ENCODE assay signal across 15 mouse cellular contexts in genomic region chr3:101917665-101918064, GRCm38 (mm10). TPM values are rescaled to one million over a fixed set of nuclear protein-coding genes. Genes with fewer than 3 reads are reported as not detected.
DNase-seq lines count a peak whose midpoint lies in the region; ATAC-seq lines count a peak whose summit lies in the region.
"Had no signal": no experiment of that assay in that cellular context is flagged by ENCODE, and none has a peak within 500 bp of the region (broad histone marks: within the 10 kb centered on the region; RNA-seq: fewer than 3 reads in every experiment).

No protein-coding gene starts in this region.

- intact Hi-C loops in heart, postnatal 25 days (cut with DNase I), result no loop called here

- H3K27me3 ChIP-seq in neural tube, embryonic 13.5 days, result no peaks in the 10 kb centered on the region
- H3K27me3 ChIP-seq in neural tube, embryonic 15.5 days (replicated peaks), result no peaks in the 10 kb centered on the region
- no peaks in the 10 kb centered on the region for H3K27me3 ChIP-seq in midbrain, embryonic 16.5 days (ENCODE audit: control insufficient read depth, insufficient read depth, low read depth, low read length)
- H3K27me3 ChIP-seq: heart, embryonic 13.5 days; limb, embryonic 12.5 days had no signal

- peaks cover 24% of the 10 kb centered on the region for H3K36me3 ChIP-seq in neural tube, embryonic 13.5 days
- H3K36me3 ChIP-seq in neural tube, embryonic 15.5 days, result peaks cover 11% of the 10 kb centered on the region
- peaks cover 9% of the 10 kb centered on the region; the same call in 1 of the 2 replicates for H3K36me3 ChIP-seq in midbrain, embryonic 16.5 days (ENCODE audit: control insufficient read depth, insufficient read depth, low read length)
- H3K36me3 ChIP-seq: G1E had no signal

- H3K9me3 ChIP-seq in neural tube, embryonic 13.5 days, result no peaks in the 10 kb centered on the region
- no peaks in the 10 kb centered on the region for H3K9me3 ChIP-seq in neural tube, embryonic 15.5 days (replicated peaks)
- H3K9me3 ChIP-seq in midbrain, embryonic 16.5 days (replicated peaks; ENCODE audit: control insufficient read depth, low read length, poor library complexity, severe bottlenecking), result no peaks in the 10 kb centered on the region
- H3K9me3 ChIP-seq: G1E; heart, embryonic 13.5 days; limb, embryonic 12.5 days; liver, embryonic 15.5 days had no signal

- peaks cover 47% of the 10 kb centered on the region for H3K4me1 ChIP-seq in neural tube, embryonic 13.5 days (replicated peaks)
- H3K4me1 ChIP-seq in neural tube, embryonic 15.5 days, result peaks cover 23% of the 10 kb centered on the region
- H3K4me1 ChIP-seq in midbrain, embryonic 16.5 days (ENCODE audit: control insufficient read depth, insufficient read depth, low read length), result peaks cover 12% of the 10 kb centered on the region

- no peak overlapping the region for H3K4me3 ChIP-seq in neural tube, embryonic 13.5 days
- H3K4me3 ChIP-seq in neural tube, embryonic 15.5 days (replicated peaks), result no peak overlapping the region
- H3K4me3 ChIP-seq in midbrain, embryonic 16.5 days (ENCODE audit: low read depth, low read length), result no peak overlapping the region
- H3K4me3 ChIP-seq: heart, embryonic 13.5 days; limb, embryonic 12.5 days; liver, embryonic 15.5 days had no signal

- H3K27ac ChIP-seq in neural tube, embryonic 13.5 days (replicated peaks), result peak overlapping the region; percentile 20
- no peak overlapping the region for H3K27ac ChIP-seq in neural tube, embryonic 15.5 days (replicated peaks)
- peak overlapping the region; percentile 17; the same call in 1 of the 2 replicates for H3K27ac ChIP-seq in midbrain, embryonic 16.5 days (ENCODE audit: low read length)
- H3K27ac ChIP-seq: heart, embryonic 13.5 days; limb, embryonic 12.5 days; liver, embryonic 15.5 days had no signal

- 23% methylated on average over 3 of the region's 3 CpGs for WGBS in neural tube, embryonic 13.5 days
- 20% methylated on average over 3 of the region's 3 CpGs for WGBS in neural tube, embryonic 15.5 days
- WGBS in midbrain, embryonic 16.5 days, result 26% methylated on average over 3 of the region's 3 CpGs

- H3K9ac ChIP-seq in neural tube, embryonic 13.5 days, result no peak overlapping the region
- H3K9ac ChIP-seq in neural tube, embryonic 15.5 days (replicated peaks), result no peak overlapping the region
- H3K9ac ChIP-seq in midbrain, embryonic 16.5 days (ENCODE audit: low read depth, low read length), result no peak overlapping the region
- H3K9ac ChIP-seq: heart, embryonic 13.5 days; limb, embryonic 12.5 days; liver, embryonic 15.5 days had no signal

- peak; percentile 67 for DNase-seq in brain, adult 2 months (ENCODE audit: low read depth, low spot score)
- DNase-seq in kidney, adult 9 months, result no peak
- DNase-seq in heart, postnatal 25 days (ENCODE audit: low spot score), result no peak
- DNase-seq: cerebellum, adult 8-10 months; gastrocnemius, postnatal 25 days; kidney, postnatal 10 days; thymus, adult 18-20 months had no signal

- no peak overlapping the region for H3K4me2 ChIP-seq in neural tube, embryonic 13.5 days
- no peak overlapping the region for H3K4me2 ChIP-seq in neural tube, embryonic 15.5 days
- no peak overlapping the region for H3K4me2 ChIP-seq in midbrain, embryonic 16.5 days (ENCODE audit: low read length)
- H3K4me2 ChIP-seq: heart, embryonic 13.5 days; limb, embryonic 12.5 days; liver, embryonic 15.5 days had no signal

- no peak for ATAC-seq in neural tube, embryonic 13.5 days (ENCODE audit: low read depth)
- no peak; the same call in 1 of the 2 replicates for ATAC-seq in neural tube, embryonic 15.5 days (ENCODE audit: low FRiP score)
- peak; percentile 68 for ATAC-seq in CD4-positive, CD25-positive, alpha-beta regulatory T cell, adult 4 months
- ATAC-seq in midbrain, embryonic 16.5 days, result peak; percentile 74

RNA-seq across cellular contexts. Expression of gene Slc22a15, which starts 6.6 kb away (rescaled TPM):
- polyA plus RNA-seq in neural tube, embryonic 13.5 days (2015; fragmentation: Nextera tagmentation; extraction: Ambion mirVana), result 8.8 and 9.2 TPM in 2 replicates
- 5.1 and 5.6 TPM in 2 replicates for polyA plus RNA-seq in neural tube, embryonic 15.5 days (2015; fragmentation: Nextera tagmentation; extraction: Ambion mirVana)
- 1 to 10 TPM; 5.2 to 8.1 TPM for polyA plus RNA-seq in CD4-positive, CD25-positive, alpha-beta regulatory T cell, adult 4 months (2017; shearing (Covaris generic))
- 6.0 and 7.4 TPM in 2 replicates for polyA plus RNA-seq in midbrain, embryonic 16.5 days (2015; fragmentation: Nextera tagmentation; extraction: Ambion mirVana)
- total RNA-seq in heart, postnatal 25 days (2021), result 1 to 10 TPM; 2.2 to 2.7 TPM
- polyA plus RNA-seq: G1E had no signal

Comparison
In these comparisons a context has a peak if more than half of its experiments do, and no peak if none do; other contexts are left out.
1. ATAC-seq: peak in CD4-positive, CD25-positive, alpha-beta regulatory T cell, adult 4 months (single experiment) and midbrain, embryonic 16.5 days (single experiment); none in neural tube, embryonic 13.5 days (single experiment) and neural tube, embryonic 15.5 days (single experiment).